Mouse (Mus musculus): Measurements from ENCODE around the gene Acmsd. TPM values are rescaled to one million over a fixed set of nuclear protein-coding genes. Genes with fewer than 3 reads are reported as not detected.
"Not testable (repeated sequence)": the region's sequence is repeated elsewhere in the genome, so short reads cannot be mapped to it uniquely, and the experiment has no call there.

Gene Acmsd
- total RNA-seq (2021): not detected
- long read RNA-seq, experiment 1: 0 reads
- long read RNA-seq, experiment 2: 0 reads

GRCm38 (mm10) chr1:127729096-127729495, at the start of gene Acmsd:
Gene Acmsd (plus strand): TSS chr1:127729413.
- DNase-seq (ENCODE audit: low spot score in 2 of 2): no peak

- DNase-seq (ENCODE audit: low spot score in 2 of 2): peak; percentile 20 to 38
Observed at GRCm38 (mm10) chr1:127679498-127680133, 49.6 kb upstream of the Acmsd start, which contains the start of gene Tmem163. Gene Tmem163 (minus strand): TSS chr1:127679548.

- DNase-seq (ENCODE audit: low spot score in 2 of 2): no peak
Observed at GRCm38 (mm10) chr1:127696533-127696932, 32.7 kb upstream of the Acmsd start.

- DNase-seq (ENCODE audit: low spot score in 2 of 2): no peak
Observed at GRCm38 (mm10) chr1:127702187-127702586, 27.0 kb upstream of the Acmsd start.

- DNase-seq (ENCODE audit: low spot score in 2 of 2): no peak
Observed at GRCm38 (mm10) chr1:127706269-127706668, 22.9 kb upstream of the Acmsd start.

- DNase-seq (ENCODE audit: low spot score in 2 of 2): peak in 1 of 2 experiments; percentile 16
Observed at GRCm38 (mm10) chr1:127716441-127716840, 12.8 kb upstream of the Acmsd start.

GRCm38 (mm10) chr1:127718290-127718689, 10.9 kb upstream of the Acmsd start:
- DNase-seq (ENCODE audit: low spot score in 2 of 2): no peak

GRCm38 (mm10) chr1:127723596-127723995, 5.6 kb upstream of the Acmsd start:
- DNase-seq (ENCODE audit: low spot score in 2 of 2): no peak

- no peak for DNase-seq (ENCODE audit: low spot score in 2 of 2)
Observed at GRCm38 (mm10) chr1:127731086-127731485, 1.9 kb downstream of the Acmsd start.

GRCm38 (mm10) chr1:127732435-127732834, 3.2 kb downstream of the Acmsd start:
- no peak for DNase-seq (ENCODE audit: low spot score in 2 of 2)

- no peak for DNase-seq (ENCODE audit: low spot score in 2 of 2)
Observed at GRCm38 (mm10) chr1:127732841-127733240, 3.6 kb downstream of the Acmsd start.

GRCm38 (mm10) chr1:127735356-127735755, 6.1 kb downstream of the Acmsd start:
- no peak for DNase-seq (ENCODE audit: low spot score in 2 of 2)

- no peak for DNase-seq (ENCODE audit: low spot score in 2 of 2)
Observed at GRCm38 (mm10) chr1:127750401-127751102, 21.3 kb downstream of the Acmsd start.

- DNase-seq (ENCODE audit: low spot score in 2 of 2): no peak
Observed at GRCm38 (mm10) chr1:127755806-127756205, 26.6 kb downstream of the Acmsd start.

GRCm38 (mm10) chr1:127756331-127757163, 27.3 kb downstream of the Acmsd start:
- no peak for DNase-seq (ENCODE audit: low spot score in 2 of 2)

- not testable (repeated sequence) for DNase-seq (ENCODE audit: low spot score in 2 of 2)
Observed at GRCm38 (mm10) chr1:127757164-127757545, 27.9 kb downstream of the Acmsd start.

- no peak for DNase-seq (ENCODE audit: low spot score in 2 of 2)
Observed at GRCm38 (mm10) chr1:127765468-127765867, 36.3 kb downstream of the Acmsd start.

- no peak for DNase-seq (ENCODE audit: low spot score in 2 of 2)
Observed at GRCm38 (mm10) chr1:127766741-127767140, 37.5 kb downstream of the Acmsd start.

GRCm38 (mm10) chr1:127773198-127773802, 44.1 kb downstream of the Acmsd start:
- DNase-seq (ENCODE audit: low spot score in 2 of 2): no peak

GRCm38 (mm10) chr1:127773803-127774500, 44.7 kb downstream of the Acmsd start, which contains the start of gene Ccnt2:
Gene Ccnt2 (plus strand): TSS chr1:127774164.
- peak; percentile 99 to 100 for DNase-seq (ENCODE audit: low spot score in 2 of 2)

GRCm38 (mm10) chr1:127774501-127774880, 45.3 kb downstream of the Acmsd start:
- peak; percentile 57 to 68 for DNase-seq (ENCODE audit: low spot score in 2 of 2)
